Mouse (Mus musculus) heart, postnatal 0 days (tissue): ENCODE results near the gene Pon2. TPM values are rescaled to one million over a fixed set of nuclear protein-coding genes. Genes with fewer than 3 reads are reported as not detected.
"Not testable (repeated sequence)": the region's sequence is repeated elsewhere in the genome, so short reads cannot be mapped to it uniquely, and the experiment has no call there.

Experiments
- ATAC-seq: fragments of 200-750 bp; cut with Nextera tagmentation; 2 replicates; pipeline ENCODE4 v1.8.0; 2017; ENCODE audit warnings: low read depth, moderate number of reproducible peaks, moderate library complexity; ENCODE audit not compliant: insufficient read depth
- DNase-seq: peaks from one replicate; pipeline ENCODE4 v3.0.0-alpha.2; 2016; ENCODE audit warnings: low spot score
- H3K27ac ChIP-seq: fragments of 300-500 bp; sonication (generic); 2 replicates; pipeline ENCODE4 v1.5.1; 2014; ENCODE audit warnings: low read depth, mild to moderate bottlenecking
- H3K27me3 ChIP-seq: fragments of 300-500 bp; sonication (generic); 2 replicates; pipeline ENCODE4 v1.6.1; 2014; ENCODE audit warnings: low read length, mixed read lengths; ENCODE audit not compliant: control insufficient read depth, insufficient read depth
- H3K36me3 ChIP-seq: fragments of 300-500 bp; sonication (generic); replicated peaks from 2 replicates; pipeline ENCODE4 v1.6.1; 2014; ENCODE audit warnings: low read length, mixed read lengths; ENCODE audit not compliant: control insufficient read depth, insufficient read depth
- H3K4me1 ChIP-seq: fragments of 300-500 bp; sonication (generic); 2 replicates; pipeline ENCODE4 v1.6.1; 2014; ENCODE audit warnings: antibody characterized with exemption; ENCODE audit not compliant: control insufficient read depth, insufficient read depth
- H3K4me2 ChIP-seq: fragments of 300-500 bp; sonication (generic); 2 replicates; pipeline ENCODE4 v1.6.1; 2014; ENCODE audit warnings: low read depth, mild to moderate bottlenecking, low read length, moderate library complexity
- H3K4me3 ChIP-seq: fragments of 300-500 bp; sonication (generic); 2 replicates; pipeline ENCODE4 v1.5.1; 2014; ENCODE audit warnings: low read depth, low read length
- H3K9ac ChIP-seq: fragments of 300-500 bp; sonication (generic); replicated peaks from 2 replicates; pipeline ENCODE4 v1.6.1; 2014; ENCODE audit warnings: low read depth, low read length, mixed read lengths
- H3K9me3 ChIP-seq: fragments of 300-500 bp; sonication (generic); replicated peaks from 2 replicates; pipeline ENCODE4 v1.6.1; 2016; ENCODE audit warnings: low read length; ENCODE audit not compliant: control insufficient read depth
- CTCF ChIP-seq: IDR thresholded peaks from 2 replicates; pipeline ENCODE4 v1.5.1; 2016; ENCODE audit warnings: antibody characterized with exemption, control low read depth, low read depth
- EP300 ChIP-seq: IDR thresholded peaks from 2 replicates; pipeline ENCODE4 v1.6.1; 2016; ENCODE audit warnings: antibody characterized with exemption, low read depth
- WGBS: fragments of 180-500 bp; shearing (Covaris S2); extraction: QIAGEN DNeasy Blood & Tissue Kit; methylation state at CpG from one replicate; pipeline ENCODE4 v1.1.7; 2014; 5-methylcytosine and 5-hydroxymethylcytosine counted together
- polyA plus RNA-seq: library from polyadenylated mRNA; unstranded; fragments of >200 nt; fragmentation: Nextera tagmentation; extraction: Ambion mirVana; gene quantifications from 2 replicates; pipeline ENCODE4 v1.2.1, GENCODE M21; 2015
- total RNA-seq: library from RNA; depleted of rRNA; stranded (reverse); fragments of >200 nt; gene quantifications from 2 replicates; pipeline ENCODE4 v1.2.3, GENCODE M21; 2014; ENCODE audit warnings: low replicate concordance

The Pon2 gene
- total and polyA plus RNA-seq, 2 experiments from 2014 or later: 29.7 to 56.8 TPM

- no peak for TF ChIP-seq CTCF
- no peak for TF ChIP-seq EP300
- H3K9me3 ChIP-seq: no peaks in the 10 kb centered on the region
- no peak for ATAC-seq
- WGBS: 55% methylated on average over 3 of the region's 3 CpGs
- H3K4me3 ChIP-seq: no peak overlapping the region
- DNase-seq: no peak
- no peak overlapping the region for H3K27ac ChIP-seq
- H3K4me2 ChIP-seq: no peak overlapping the region
- no peaks in the 10 kb centered on the region for H3K36me3 ChIP-seq
- H3K27me3 ChIP-seq: no peaks in the 10 kb centered on the region
- H3K9ac ChIP-seq: no peak overlapping the region
- H3K4me1 ChIP-seq: no peaks in the 10 kb centered on the region
These were observed 34.4 kb upstream of the Pon2 start for GRCm38 (mm10) chr6:5332560-5333150.

- no peaks in the 10 kb centered on the region for H3K4me1 ChIP-seq
- no peak overlapping the region for H3K27ac ChIP-seq
- 57% methylated on average over 2 of the region's 2 CpGs for WGBS
- H3K36me3 ChIP-seq: no peaks in the 10 kb centered on the region
- H3K9me3 ChIP-seq: no peaks in the 10 kb centered on the region
- H3K4me3 ChIP-seq: no peak overlapping the region
- no peaks in the 10 kb centered on the region for H3K27me3 ChIP-seq
- ATAC-seq: no peak
- DNase-seq: no peak
- no peak overlapping the region for H3K9ac ChIP-seq
- no peak overlapping the region for H3K4me2 ChIP-seq
- TF ChIP-seq EP300: no peak
- no peak for TF ChIP-seq CTCF
These were observed 26.9 kb upstream of the Pon2 start for GRCm38 (mm10) chr6:5325122-5325521.

DNA sequence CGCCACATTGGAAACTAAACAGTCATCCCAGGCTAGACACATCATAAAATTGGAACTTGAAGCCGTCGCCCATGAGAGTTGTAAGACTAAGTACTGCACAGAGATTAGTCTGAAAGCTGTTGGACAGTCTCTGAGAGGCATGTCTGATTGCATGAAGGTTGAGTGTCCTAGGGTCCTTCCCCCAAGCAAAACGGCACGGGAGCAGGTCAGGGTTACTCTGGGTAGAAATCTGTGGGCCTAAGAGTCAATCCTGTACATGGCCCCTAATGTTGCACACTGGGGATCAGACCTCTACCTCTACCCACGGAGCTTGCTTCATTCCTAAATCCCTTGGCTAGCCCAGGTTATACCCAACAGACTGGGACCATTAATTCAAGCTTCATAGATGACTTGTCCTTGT, 25.8 kb upstream of the Pon2 start:
- H3K9ac ChIP-seq, H3K4me1 ChIP-seq, H3K27me3 ChIP-seq, DNase-seq, H3K36me3 ChIP-seq, H3K27ac ChIP-seq, H3K4me3 ChIP-seq, H3K9me3 ChIP-seq, H3K4me2 ChIP-seq, ATAC-seq: not testable (repeated sequence)
- 93% methylated on average over 6 of the region's 6 CpGs for WGBS

DNA sequence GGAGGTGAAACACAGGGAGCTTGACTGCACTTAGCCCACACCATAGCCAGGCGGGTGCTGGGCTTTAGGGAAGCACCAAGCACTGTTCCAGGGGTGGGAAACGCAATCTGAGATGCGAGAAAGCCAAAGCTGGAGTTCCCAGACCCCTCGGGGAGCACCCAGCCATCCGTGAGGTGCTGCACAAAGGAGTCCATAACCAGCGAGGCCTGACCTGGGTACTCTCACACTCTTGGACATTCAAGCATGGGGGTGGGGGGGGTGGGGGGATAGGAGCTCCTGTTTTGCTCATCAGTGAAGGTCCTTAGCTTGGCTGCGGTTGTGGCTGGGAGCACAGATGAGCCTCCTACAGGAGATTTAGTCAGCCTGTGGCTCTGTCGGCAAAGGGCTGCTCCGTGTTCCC, 18.4 kb upstream of the Pon2 start:
- H3K4me2 ChIP-seq: no peak overlapping the region
- H3K9ac ChIP-seq: no peak overlapping the region
- H3K36me3 ChIP-seq: no peaks in the 10 kb centered on the region
- WGBS: 97% methylated on average over 9 of the region's 9 CpGs
- no peaks in the 10 kb centered on the region for H3K9me3 ChIP-seq
- H3K4me3 ChIP-seq: no peak overlapping the region
- no peaks in the 10 kb centered on the region for H3K27me3 ChIP-seq
- no peak overlapping the region for H3K27ac ChIP-seq
- TF ChIP-seq EP300 (no peak), CTCF (no peak)
- ATAC-seq (no peak), DNase-seq (no peak)
- no peaks in the 10 kb centered on the region for H3K4me1 ChIP-seq

- Histone ChIP-seq H3K36me3 (no peaks in the 10 kb centered on the region), H3K9ac (no peak overlapping the region), H3K4me1 (no peaks in the 10 kb centered on the region), H3K4me3 (no peak overlapping the region), H3K27ac (no peak overlapping the region), H3K4me2 (no peak overlapping the region), H3K9me3 (no peaks in the 10 kb centered on the region), H3K27me3 (no peaks in the 10 kb centered on the region)
- TF ChIP-seq CTCF (no peak), EP300 (no peak)
- no peak for ATAC-seq
- no peak for DNase-seq
- WGBS: 70% methylated on average over 3 of the region's 3 CpGs
These were observed 17.0 kb upstream of the Pon2 start for GRCm38 (mm10) chr6:5315053-5315759.
